Mouse (Mus musculus): ENCODE data around the gene Cabcoco1.

The Cabcoco1 gene

GRCm38 (mm10) chr10:68541139-68541942, at the start of gene Cabcoco1:
TSS of gene Cabcoco1 (minus strand) at chr10:68541896.
- peak; percentile 69 for DNase-seq (ENCODE audit: low read depth, low spot score)

DNA sequence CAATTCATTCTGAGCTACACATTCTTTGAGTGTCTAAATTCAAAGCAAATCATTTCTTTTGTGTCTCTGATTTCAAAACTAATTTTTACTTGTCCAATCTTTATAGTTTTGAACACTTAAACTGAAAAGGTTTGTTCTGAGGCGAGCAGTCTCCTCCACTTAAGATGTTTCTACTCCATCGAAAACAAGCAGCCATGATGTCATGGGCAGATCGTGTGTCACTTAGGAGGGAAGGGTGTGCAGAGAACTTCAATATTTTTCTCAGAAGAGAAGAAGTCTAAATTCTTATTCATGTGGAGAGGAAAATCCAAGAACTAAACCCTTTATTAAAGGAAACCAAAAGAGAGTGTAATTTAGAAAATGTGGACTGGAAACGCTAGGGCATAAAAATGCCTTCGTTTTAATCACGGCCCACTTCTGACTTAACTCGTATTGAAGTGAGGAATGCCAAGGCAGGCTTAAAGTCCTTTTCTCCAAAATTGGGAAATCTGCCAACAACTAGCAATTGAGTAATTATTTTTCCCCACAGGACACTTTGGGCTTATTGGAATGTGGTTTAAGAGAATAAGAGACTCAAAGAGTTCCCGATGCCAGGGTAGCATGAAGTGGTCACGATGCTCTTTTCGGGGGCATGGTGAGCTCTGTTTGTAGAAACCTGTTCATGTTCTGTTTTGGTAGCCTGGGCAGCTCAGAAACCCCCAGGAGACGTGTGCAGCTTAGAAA, 48.0 kb upstream of the Cabcoco1 start:
- no peak for DNase-seq (ENCODE audit: low read depth, low spot score)

GRCm38 (mm10) chr10:68587416-68588040, 45.8 kb upstream of the Cabcoco1 start:
- DNase-seq (ENCODE audit: low read depth, low spot score): no peak

DNA sequence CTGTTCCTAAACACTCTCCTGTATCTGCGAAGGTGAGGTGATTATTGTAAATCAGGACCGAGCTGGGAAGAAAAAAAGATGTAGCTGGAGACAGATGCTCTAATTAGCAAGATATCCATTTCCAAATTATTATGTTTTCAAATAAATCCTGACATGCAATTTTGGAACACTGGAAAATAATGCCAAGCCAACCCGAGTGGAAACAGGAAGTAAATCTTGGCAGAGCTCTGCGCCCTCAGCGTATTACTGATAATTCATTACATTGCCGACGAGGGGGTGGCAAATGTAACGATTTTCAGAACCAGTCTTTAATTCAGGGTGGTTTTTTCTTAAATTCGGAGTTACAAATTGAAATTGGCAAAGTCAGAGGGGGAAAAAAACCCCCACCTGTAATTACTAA, 35.6 kb upstream of the Cabcoco1 start:
- no peak for DNase-seq (ENCODE audit: low read depth, low spot score)

DNA sequence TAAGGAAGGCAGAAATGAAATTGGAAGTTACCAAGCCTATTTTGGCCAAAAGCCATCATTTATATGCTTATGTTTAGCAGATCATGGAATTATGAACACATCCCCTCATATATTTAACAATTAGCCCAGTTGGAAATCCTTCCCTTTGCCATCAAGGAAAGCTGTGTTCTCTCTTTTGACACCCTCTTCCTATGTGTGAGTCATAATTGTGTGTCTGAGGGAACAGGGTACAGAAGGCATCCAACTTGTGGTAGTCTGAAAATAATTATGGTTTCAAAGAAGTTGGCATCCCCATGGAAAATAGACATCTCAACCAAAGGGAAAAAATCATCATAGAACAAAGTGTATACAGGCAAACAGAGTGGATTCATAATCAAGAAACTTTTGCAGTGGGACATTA, 26.5 kb upstream of the Cabcoco1 start:
- DNase-seq (ENCODE audit: low read depth, low spot score): peak; percentile 58

GRCm38 (mm10) chr10:68562344-68562743, 20.6 kb upstream of the Cabcoco1 start:
- peak; percentile 83 for DNase-seq (ENCODE audit: low read depth, low spot score)

GRCm38 (mm10) chr10:68558828-68559219, 17.1 kb upstream of the Cabcoco1 start:
- DNase-seq (ENCODE audit: low read depth, low spot score): no peak

GRCm38 (mm10) chr10:68558105-68558827, 16.6 kb upstream of the Cabcoco1 start:
- peak; percentile 91 for DNase-seq (ENCODE audit: low read depth, low spot score)

- no peak for DNase-seq (ENCODE audit: low read depth, low spot score)
Measured at GRCm38 (mm10) chr10:68553677-68554076, 12.0 kb upstream of the Cabcoco1 start.

GRCm38 (mm10) chr10:68552556-68552955, 10.9 kb upstream of the Cabcoco1 start:
- no peak for DNase-seq (ENCODE audit: low read depth, low spot score)

DNA sequence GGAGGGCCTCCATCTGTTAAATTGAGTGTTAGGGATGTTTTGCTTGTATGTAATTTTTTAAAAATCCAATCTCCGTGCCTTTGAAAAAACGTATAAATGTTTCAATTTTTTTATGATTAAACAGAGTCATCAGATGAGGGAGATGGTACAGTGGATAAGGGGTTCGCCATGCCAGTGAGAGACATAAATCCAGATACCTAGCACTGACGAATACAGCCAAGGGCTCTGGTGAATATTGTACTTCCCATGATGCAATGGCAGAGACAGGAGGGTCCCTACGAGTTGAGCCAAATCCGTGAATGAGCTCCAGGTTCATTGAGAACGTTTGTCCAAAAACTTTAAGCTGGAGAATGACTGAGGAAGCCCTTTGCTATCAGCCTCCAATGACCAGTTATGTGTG, 9.6 kb upstream of the Cabcoco1 start:
- DNase-seq (ENCODE audit: low read depth, low spot score): no peak

DNA sequence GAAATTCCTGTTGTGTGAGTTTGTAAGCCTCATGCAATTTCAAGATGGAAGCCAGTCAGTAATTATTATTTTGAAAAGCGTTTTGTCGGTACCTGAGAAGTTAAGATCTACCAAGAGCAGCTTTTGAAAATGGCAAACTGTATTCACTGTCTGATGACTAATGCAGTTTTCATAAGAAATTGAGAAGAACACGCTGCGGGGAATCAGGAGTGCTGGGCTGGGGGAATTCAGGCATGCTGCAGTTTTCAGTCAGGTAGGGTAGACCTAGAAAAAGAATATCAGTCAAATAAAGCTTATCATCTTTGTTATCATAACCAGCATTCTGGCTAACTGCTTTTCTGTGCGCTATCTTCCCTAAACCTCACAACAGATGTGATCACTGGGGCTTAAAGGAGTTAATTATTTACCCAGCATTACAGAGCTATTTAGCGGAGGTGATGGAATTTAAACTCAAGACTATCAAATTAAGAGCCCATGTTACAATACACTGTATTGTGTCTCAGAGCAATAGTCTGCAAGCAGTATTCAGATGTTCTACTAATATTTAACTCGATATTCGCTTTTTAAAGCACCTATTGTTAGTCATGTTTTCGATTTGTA, 9.1 kb upstream of the Cabcoco1 start:
- DNase-seq (ENCODE audit: low read depth, low spot score): no peak

GRCm38 (mm10) chr10:68543107-68543506, 1.4 kb upstream of the Cabcoco1 start:
- DNase-seq (ENCODE audit: low read depth, low spot score): no peak

GRCm38 (mm10) chr10:68541943-68542420, 286 bp upstream of the Cabcoco1 start:
- DNase-seq (ENCODE audit: low read depth, low spot score): no peak

GRCm38 (mm10) chr10:68540612-68541011, 1.1 kb downstream of the Cabcoco1 start:
- DNase-seq (ENCODE audit: low read depth, low spot score): peak; percentile 56

- DNase-seq (ENCODE audit: low read depth, low spot score): no peak
Measured at GRCm38 (mm10) chr10:68537261-68537950, 4.3 kb downstream of the Cabcoco1 start.

DNA sequence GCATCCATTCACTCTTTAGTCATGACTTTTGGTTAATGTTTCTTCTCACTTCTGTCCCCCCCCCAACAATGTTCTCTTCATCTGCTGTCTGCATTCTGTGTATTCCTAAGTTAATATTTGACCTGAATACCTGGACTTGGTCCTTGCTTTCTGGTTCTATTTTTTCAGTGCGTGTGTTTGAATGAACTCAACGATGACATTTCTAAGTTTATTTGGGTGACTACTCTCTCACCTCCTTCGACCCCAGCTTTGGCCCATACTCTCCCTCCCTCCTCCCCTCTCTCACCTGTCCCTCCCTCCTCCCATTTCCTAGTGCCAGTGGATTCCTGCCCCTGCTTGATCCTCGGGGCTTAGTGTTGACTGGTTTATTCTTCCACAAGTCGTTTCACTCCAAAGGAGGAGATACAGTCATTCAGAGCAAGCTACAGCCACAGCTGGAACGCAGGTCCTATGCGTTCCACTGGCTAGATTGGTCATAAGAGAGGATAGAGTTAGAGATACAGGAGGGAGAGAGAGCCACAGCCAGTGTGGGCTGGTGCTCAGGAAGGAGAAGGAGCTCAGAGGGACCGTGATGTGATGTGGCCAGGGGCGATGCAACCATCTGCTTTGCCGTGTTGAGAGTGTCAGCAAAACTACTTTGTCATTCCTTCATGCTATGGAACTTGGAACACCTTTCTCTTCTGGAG, 12.2 kb downstream of the Cabcoco1 start:
- DNase-seq (ENCODE audit: low read depth, low spot score): no peak

- no peak for DNase-seq (ENCODE audit: low read depth, low spot score)
Measured at GRCm38 (mm10) chr10:68528958-68529357, 12.7 kb downstream of the Cabcoco1 start.

- no peak for DNase-seq (ENCODE audit: low read depth, low spot score)
Measured at GRCm38 (mm10) chr10:68522106-68522505, 19.6 kb downstream of the Cabcoco1 start.

DNA sequence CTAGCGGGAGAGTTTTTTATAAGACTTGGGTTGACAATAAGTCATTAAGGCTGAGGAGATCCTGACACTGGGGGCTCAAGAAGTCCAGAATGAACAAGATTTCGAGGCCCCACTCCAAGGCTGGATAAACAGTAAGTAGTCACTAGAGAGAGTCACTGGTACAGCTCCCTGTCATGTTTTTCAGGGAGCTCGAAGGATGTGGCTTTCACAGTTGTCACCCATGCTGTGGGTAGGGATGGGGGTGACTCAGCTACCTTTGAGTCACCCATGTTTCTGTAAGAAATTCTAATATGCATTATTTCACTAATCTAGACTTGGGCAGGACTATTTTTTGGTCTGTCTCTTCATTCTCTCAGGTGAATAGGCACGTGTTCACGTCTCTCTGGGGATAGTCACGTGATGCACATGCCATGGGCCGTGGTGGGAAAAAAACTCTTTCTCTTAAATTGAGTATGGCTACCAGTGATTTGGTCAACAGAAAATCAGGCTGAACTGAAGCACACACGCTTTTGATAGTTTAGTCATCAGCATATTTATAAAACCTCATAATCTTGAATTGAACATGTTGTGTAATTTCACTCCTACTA, 29.2 kb downstream of the Cabcoco1 start:
- DNase-seq (ENCODE audit: low read depth, low spot score): peak; percentile 49
